Mouse (Mus musculus): ENCODE results near the gene Serpinb9.
"Not testable (repeated sequence)": the region's sequence is repeated elsewhere in the genome, so short reads cannot be mapped to it uniquely, and the experiment has no call there.

Gene Serpinb9

DNA sequence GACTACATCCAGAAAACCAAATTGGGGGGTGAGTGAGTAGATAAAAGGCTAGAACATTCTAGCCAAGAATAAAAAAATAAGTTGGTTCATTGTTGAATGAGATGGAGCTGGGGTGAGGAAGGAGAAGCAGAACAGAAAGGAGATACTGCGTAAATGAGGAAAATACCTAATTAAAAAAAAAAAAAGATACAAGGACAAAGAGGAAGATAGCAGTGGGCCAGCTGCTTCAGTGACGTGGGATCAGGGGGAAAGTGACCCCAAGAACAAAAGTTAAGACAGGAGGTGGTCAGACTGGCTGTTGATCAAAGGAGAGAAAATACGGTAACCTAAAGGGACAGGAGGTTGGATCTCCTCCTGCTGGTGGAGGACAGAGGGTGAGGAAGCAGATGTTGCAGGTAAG, at the start of gene Serpinb9:
TSS of gene Serpinb9 (plus strand) at position 301 of the 400 bp plus-strand sequence.
- DNase-seq (ENCODE audit: low spot score), result no peak

DNA sequence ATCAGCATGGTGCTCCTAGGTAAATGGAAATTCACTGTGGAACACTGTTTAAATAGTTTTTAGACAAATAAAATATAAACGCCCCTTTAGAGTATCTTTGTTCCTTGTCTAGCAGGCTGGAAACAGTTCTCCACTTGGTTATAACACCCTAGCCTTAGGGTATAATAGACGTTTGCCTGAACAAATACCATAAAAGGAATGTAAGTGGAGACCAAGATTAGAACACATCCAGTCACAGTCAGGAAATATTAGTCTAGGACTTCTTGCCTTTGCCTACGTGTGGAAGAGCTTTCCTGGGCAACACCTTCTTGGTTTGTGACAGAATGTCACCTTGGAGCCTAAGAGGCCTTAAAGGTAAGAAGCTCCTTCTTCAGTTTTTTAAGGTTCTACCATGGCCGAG, 46.5 kb upstream of the Serpinb9 start:
- no peak for DNase-seq (ENCODE audit: low spot score)

GRCm38 (mm10) chr13:32957917-32958316, 45.1 kb upstream of the Serpinb9 start:
- DNase-seq (ENCODE audit: low spot score), result no peak

DNA sequence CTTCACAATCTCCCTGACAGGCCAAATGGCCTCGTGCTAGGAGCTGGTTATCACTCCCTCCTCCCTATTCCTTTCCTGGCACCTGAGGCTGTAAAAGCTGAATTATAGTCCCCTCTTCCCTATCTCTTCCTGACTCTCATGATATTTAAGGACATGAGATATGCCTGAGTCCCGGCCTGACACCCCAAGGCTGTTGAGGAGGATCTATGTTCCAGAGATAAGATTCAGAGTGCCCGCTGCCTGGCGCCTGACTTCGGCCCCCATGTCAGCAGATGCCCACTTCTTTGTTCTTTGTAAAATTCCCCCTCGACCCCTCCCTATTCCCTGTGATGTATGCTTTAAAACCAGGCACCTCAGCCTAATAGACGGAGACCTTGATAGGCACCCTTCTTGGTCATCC, 44.5 kb upstream of the Serpinb9 start:
- DNase-seq (ENCODE audit: low spot score), result not testable (repeated sequence)

GRCm38 (mm10) chr13:32963990-32964753, 38.9 kb upstream of the Serpinb9 start:
- DNase-seq (ENCODE audit: low spot score), result no peak

DNA sequence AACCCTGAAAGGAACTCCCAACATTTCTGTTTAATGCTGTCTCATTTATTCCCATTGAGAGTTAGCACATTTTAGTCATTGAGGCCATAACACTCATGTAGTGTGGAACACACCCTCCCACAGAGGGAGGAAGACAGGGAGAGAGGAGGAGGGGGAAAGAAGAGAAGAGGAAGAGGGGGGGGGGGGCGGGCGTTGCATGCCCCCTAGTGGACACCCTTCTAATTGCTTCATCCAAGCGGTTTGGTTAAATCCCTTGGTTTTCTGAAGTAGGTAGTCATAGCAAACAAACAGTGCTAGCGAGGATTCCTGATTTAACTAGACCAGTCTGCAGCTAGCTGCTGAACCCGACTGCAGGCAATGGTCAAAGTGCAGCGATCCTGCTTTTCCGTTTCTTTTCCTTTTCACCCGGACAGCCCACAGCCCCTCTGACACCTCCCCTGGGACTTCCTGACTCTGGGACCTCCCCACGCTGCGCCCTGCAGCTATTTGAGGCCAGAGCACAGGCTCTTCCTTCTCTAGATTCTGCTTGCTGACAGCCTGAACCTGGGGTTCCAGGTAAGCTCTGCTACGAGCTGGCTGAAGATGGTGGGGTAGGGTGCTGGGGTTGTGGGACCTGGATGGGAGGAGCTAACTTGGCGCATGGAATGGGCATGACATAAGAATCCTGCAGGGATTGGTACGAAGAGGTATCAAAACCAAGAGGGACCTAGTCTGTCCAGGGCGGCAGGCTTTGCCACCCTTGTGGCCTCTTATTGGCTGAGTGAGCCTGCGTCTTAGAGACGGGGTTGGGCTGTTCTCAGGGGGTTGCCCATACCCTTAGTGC, 37.9 kb upstream of the Serpinb9 start, which contains the start of gene Serpinb6b:
TSS of gene Serpinb6b (plus strand) at position 221 of the 823 bp plus-strand sequence.
- no peak for DNase-seq (ENCODE audit: low spot score)

GRCm38 (mm10) chr13:32966116-32966515, 36.9 kb upstream of the Serpinb9 start:
- no peak for DNase-seq (ENCODE audit: low spot score)

DNA sequence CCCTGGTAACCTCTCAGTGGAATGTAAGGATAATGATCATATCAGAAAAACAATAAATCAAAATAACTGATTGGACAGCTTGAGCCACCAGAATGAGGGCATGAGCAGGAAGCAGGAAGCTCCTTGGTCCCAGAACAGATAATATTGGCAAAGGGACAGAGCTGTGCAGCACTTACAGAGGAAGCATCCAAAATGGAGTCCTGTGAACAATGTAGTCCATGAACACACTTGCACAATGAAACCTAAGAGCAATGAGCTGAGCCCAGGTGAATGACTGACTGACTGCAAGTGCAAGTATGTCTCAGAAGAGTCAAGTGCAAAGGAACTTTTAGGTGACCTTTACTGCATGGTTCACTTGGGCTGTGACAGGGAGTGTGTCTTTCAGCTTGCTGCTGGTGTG, 35.8 kb upstream of the Serpinb9 start:
- no peak for DNase-seq (ENCODE audit: low spot score)

DNA sequence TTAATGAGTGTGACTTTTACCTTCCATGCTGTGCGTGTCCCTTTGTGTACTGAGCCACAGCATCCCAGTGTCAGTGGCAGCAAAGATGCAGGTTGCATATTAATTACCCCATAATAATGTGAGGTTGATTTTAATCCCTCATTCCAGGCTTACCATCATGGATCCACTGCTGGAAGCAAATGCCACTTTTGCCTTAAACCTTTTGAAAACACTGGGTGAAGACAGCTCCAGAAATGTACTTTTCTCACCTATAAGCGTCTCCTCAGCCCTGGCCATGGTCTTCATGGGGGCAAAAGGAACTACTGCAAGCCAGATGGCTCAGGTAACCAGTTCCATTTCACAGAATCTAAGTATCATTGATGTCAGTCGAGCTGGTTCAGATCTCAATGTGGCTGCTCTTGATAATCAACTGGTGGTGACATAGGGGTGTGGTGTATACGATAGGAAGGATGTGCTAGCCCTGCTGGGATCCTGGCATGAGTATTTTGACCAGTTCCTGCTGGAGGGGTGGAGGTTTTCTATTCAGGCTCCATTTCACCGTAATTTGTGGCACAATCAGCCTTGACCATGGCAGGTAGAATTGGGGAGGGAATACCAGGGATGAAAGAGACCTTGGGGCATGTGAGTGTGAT, 34.6 kb upstream of the Serpinb9 start:
- DNase-seq (ENCODE audit: low spot score), result no peak

- DNase-seq (ENCODE audit: low spot score), result no peak
Observed at GRCm38 (mm10) chr13:32968996-32969640, 33.9 kb upstream of the Serpinb9 start.

- DNase-seq (ENCODE audit: low spot score), result no peak
Observed at GRCm38 (mm10) chr13:32969641-32970040, 33.4 kb upstream of the Serpinb9 start.

- DNase-seq (ENCODE audit: low spot score), result no peak
Observed at GRCm38 (mm10) chr13:32970776-32971175, 32.3 kb upstream of the Serpinb9 start.

DNA sequence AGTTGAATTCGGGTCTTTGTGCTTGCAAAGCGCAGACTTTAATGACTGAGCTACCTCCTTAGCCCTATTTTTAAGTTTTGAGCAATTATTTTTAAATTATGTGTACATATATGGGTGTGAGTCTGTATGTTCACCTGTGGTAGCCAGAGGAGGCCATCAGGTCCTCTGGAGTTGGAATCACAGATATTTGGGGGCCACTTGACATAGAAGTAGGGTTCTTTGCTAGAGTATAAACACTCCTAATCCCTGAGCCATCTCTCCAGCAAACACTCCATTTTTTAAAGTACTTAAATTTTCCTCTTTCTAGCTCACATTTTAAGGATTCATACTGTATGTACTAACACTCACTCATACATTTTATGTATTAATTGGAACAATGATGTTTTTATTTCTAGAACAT, 28.8 kb upstream of the Serpinb9 start:
- DNase-seq (ENCODE audit: low spot score), result no peak

DNA sequence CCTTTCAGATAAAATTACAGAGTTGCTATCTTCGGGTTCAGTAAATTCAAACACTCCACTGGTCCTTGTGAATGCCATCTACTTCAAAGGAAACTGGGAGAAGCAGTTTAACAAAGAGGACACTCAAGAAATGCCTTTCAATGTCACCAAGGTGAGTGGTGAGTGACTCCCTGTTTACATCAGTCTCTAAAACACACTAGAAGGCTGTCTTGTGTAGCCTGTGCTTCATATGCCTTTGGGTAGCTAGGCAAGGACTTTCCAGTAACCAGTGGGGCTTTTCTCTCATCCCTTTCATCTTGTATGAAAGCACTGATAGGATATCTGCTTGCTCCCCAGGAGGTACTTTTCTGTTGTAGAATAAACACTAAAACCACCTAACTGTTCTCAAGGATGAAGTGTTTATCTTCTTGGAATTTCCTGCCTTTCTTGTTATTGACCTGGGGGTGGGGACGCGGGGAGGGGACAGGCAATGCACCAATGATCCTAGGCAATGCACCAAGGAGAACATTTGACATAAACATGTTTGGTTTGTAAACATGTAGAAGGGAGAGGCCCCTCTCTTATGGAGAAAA, 28.1 kb upstream of the Serpinb9 start:
- DNase-seq (ENCODE audit: low spot score), result no peak

DNA sequence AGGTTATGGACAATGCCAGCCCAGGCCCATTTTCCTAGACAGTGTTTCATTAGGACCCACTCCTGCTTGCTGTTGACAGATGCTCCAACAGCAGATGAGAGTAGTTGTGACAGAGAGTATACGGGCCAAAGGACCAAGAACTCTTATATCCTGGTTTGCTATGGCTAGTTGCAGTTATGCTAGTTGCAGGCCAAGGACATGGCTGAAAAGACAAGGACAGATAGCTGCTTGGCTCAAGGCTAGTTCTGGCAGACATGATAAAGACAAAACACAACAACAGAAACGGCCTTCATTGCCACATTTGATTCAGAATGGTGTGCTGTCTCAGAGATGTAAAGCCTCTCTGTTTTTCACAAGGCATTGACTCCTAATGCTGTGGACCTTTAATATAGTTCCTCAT, 27.3 kb upstream of the Serpinb9 start:
- DNase-seq (ENCODE audit: low spot score), result no peak

- DNase-seq (ENCODE audit: low spot score), result no peak
Observed at GRCm38 (mm10) chr13:32982556-32983042, 20.5 kb upstream of the Serpinb9 start.

GRCm38 (mm10) chr13:32986256-32986655, 16.8 kb upstream of the Serpinb9 start:
- DNase-seq (ENCODE audit: low spot score), result no peak

DNA sequence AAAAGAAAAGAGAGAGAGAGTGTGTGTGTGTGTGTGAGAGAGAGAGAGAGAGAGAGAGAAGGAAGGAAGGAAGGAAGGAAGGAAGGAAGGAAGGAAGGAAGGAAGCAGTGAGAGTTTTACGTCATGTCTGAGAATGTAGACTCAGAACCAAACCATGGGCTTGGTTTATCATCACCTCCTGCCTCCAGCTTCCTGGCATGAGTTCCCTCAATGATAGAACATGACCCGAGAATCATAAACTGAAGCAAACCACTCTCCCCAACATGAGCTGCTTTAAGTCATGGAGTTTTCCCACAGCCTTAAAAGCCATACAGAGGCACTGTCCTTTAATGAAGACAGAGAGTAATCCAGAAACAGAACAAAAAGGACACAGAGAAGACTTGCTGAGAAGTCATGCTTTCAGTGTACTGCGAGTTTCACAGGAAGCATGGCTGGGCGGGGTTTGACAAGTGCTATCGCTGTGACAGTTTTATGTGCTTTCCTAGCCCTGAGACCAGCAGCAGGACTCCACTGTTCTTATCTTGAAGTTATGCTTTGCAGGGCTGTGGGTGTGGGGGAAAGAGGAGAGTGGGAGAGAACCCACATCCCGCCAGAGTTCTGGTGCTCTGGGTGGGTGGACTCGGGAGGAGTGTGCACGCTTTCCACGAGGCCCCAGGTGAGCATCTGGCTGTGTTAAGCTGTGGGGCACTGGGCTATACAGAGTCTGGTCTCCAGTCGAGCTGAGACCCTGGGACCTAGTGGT, 9.7 kb upstream of the Serpinb9 start:
- DNase-seq (ENCODE audit: low spot score), result no peak

- DNase-seq (ENCODE audit: low spot score), result no peak
Observed at GRCm38 (mm10) chr13:32993894-32994242, 9.2 kb upstream of the Serpinb9 start.

- no peak for DNase-seq (ENCODE audit: low spot score)
Observed at GRCm38 (mm10) chr13:32995051-32995450, 8.0 kb upstream of the Serpinb9 start.

DNA sequence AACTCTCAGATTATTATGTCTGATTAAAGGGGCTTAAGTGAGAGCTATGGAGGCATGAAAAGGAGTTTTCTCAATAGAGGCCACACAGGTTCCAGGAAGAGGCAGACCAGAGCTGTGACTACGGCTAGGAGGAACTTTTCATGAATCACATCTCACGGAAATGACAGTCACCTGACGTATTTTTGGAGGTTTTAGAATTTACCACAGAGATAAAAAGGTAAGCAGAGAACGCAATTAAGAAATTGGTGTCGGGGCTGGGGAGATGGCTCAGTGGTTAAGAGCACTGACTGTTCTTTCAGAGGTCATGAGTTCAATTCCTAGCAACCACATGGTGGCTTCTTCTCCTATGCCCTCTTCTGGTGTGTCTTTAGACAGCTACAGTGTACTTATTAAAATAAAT, 1.7 kb upstream of the Serpinb9 start:
- DNase-seq (ENCODE audit: low spot score), result no peak

Measured in layer of hippocampus, adult 9-10 months (tissue).